Mouse (Mus musculus): Measurements from ENCODE around the gene Nadk.

- TF ChIP-seq POLR2A (IDR thresholded peaks at IDR 0.05; ENCODE audit: control insufficient read depth, extremely low read depth, insufficient read depth, low read length, poor library complexity) (no peak), CTCF (IDR thresholded peaks at IDR 0.05; ENCODE audit: borderline replicate concordance, control insufficient read depth, extremely low read depth, insufficient read depth, low read length, poor library complexity) (no peak)
Measured at GRCm38 (mm10) chr4:155525751-155526150, 36.4 kb upstream of the Nadk start.
